Mouse (Mus musculus) adrenal gland, adult 18-20 months (tissue): ENCODE results near the gene Gm13089. TPM values are rescaled to one million over a fixed set of nuclear protein-coding genes. Genes with fewer than 3 reads are reported as not detected.
"Not testable (repeated sequence)": the region's sequence is repeated elsewhere in the genome, so short reads cannot be mapped to it uniquely, and the experiment has no call there.

Experiments used
- DNase-seq, 2 experiments: peaks; one replicate each; pipeline ENCODE4 v3.0.0; 2021 to 2022; ENCODE audit warnings: low spot score in 2 of 2
- long read RNA-seq, 2 experiments: library from polyadenylated mRNA; stranded (forward); transcript quantifications; one replicate each; pipeline ENCODE4 v2.0.0; 2021
- total RNA-seq, 2 experiments: library from RNA; stranded (reverse); gene quantifications; 1 replicate in 1 of 2; 2 replicates in 1 of 2; pipeline ENCODE4 v1.2.3; 2021

The Gm13089 gene
- not detected for total RNA-seq
- long read RNA-seq, experiment 1 = 0 reads
- long read RNA-seq, experiment 2 = 0 reads

GRCm38 (mm10) chr4:143702611-143703010, at the start of gene Gm13089:
Gene Gm13089, minus strand, starts transcription at chr4:143702711.
- DNase-seq = no peak

GRCm38 (mm10) chr4:143719155-143719554, 16.6 kb upstream of the Gm13089 start, which contains the start of gene Gm13078:
Gene Gm13078, plus strand, starts transcription at chr4:143719455.
- DNase-seq = no peak

- DNase-seq = not testable (repeated sequence)
Measured at GRCm38 (mm10) chr4:143657146-143657545, 45.4 kb downstream of the Gm13089 start, which contains the start of gene Gm13088. Gene Gm13088, minus strand, starts transcription at chr4:143657246.

Other genes with a start within 250 kb of the Gm13089 start
- not detected for gene Gm13043, start 191.4 kb downstream of the Gm13089 start, total RNA-seq
- gene Gm13040, start 166.8 kb downstream of the Gm13089 start, total RNA-seq = not detected
- not detected for gene BC080695, start 151.0 kb downstream of the Gm13089 start, total RNA-seq
- not detected for gene Gm13057, start 151.0 kb downstream of the Gm13089 start, total RNA-seq
- not detected for gene Gm13083, start 87.7 kb downstream of the Gm13089 start, total RNA-seq
- gene Gm13088, start 45.5 kb downstream of the Gm13089 start, total RNA-seq = not detected
- not detected for gene Gm13078, start 16.7 kb upstream of the Gm13089 start, total RNA-seq
- gene Gm13023, start 86.6 kb upstream of the Gm13089 start, total RNA-seq = not detected
- not detected for gene Gm13084, start 113.4 kb upstream of the Gm13089 start, total RNA-seq
- not detected for gene Gm13103, start 143.8 kb upstream of the Gm13089 start, total RNA-seq
- not detected for gene Pramef6, start 197.7 kb upstream of the Gm13089 start, total RNA-seq
- gene Pramef25, start 248.3 kb upstream of the Gm13089 start, total RNA-seq = not detected